Mouse (Mus musculus) embryo, embryonic 11 days (tissue): ENCODE data around the gene Aldh1a2.
A peak's percentile ranks its signal among the peaks of the same experiment; 100 is the strongest.

ENCODE experiments used
- DNase-seq: peaks from one replicate; pipeline ENCODE4 v3.0.0-alpha.2; 2015

Aldh1a2 gene

DNA sequence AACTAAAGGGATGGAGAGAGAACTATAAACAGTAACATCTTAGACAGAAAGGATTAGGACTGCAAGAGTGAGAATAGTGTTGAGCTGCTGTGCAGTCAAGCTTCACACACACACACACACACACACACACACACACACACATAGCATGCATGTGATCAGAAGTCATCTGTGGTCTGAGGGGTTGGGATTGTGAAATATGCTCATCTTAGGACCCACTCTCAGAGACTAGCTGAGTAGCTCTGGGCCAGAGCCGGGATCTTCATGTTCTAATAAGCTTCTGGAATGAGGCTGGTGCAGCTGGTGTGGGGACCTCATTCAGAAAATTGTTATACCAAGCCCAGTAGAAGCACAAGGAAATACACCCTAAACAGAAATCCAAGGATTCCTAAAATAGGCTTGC lies 75.1 kb downstream of the Aldh1a2 start:
- DNase-seq, result no peak

DNA sequence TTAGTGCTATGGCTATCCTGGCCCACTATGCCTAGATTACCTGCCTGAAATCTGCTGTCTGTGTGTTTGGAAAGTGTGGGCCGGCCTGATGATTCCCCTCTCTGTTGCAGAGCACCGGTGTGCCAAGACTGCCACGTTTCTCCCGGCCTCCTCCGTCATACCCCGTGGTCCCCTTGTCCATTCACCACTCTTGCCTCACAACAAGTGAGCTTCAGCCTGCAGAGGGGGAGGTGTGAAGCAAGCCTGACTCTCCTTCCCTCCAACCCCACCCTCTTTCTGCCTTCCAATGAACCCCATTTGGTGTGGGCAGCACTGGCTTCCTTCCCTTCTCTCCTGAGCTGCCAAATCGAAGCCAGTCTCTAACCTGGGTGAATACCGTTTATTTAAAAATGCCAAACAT lies 79.9 kb downstream of the Aldh1a2 start:
- DNase-seq, result no peak

GRCm38 (mm10) chr9:71303594-71303993 lies 88.0 kb downstream of the Aldh1a2 start:
- no peak for DNase-seq

DNA sequence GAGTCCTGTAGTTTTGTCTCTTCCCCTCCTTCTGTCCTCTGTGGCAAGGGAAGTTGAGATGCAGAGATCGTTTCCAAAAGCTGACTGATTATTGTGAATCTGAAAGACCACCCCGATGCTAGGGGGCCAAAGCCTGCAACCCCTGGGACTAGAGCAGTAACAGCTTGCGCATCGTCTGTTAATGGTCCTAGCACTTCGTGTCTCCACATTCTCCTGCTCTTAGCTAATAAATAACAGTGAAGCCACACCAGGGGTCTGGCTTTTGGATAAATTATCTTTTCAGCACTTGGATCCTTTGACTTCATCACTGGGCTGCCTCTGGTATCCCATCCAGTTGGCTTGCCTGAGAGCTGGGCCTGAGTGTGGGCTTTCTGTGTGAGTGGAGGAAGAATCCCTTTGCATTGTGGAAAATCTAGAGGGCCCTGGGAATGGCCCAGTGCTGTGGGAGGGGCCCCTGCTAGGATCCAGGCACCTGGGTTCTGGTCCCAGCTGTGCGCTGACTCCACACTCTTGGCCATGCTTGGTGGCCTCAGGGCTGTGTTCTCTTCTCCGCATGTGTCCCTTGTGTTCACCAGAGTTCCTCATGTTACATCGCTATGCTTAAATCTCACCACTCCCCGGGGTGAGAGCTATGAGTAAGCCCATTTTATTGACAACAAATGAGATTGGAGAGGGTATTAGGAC lies 91.7 kb downstream of the Aldh1a2 start:
- DNase-seq, result no peak

- DNase-seq, result no peak
Measured at GRCm38 (mm10) chr9:71315960-71316359, 100.4 kb downstream of the Aldh1a2 start.

DNA sequence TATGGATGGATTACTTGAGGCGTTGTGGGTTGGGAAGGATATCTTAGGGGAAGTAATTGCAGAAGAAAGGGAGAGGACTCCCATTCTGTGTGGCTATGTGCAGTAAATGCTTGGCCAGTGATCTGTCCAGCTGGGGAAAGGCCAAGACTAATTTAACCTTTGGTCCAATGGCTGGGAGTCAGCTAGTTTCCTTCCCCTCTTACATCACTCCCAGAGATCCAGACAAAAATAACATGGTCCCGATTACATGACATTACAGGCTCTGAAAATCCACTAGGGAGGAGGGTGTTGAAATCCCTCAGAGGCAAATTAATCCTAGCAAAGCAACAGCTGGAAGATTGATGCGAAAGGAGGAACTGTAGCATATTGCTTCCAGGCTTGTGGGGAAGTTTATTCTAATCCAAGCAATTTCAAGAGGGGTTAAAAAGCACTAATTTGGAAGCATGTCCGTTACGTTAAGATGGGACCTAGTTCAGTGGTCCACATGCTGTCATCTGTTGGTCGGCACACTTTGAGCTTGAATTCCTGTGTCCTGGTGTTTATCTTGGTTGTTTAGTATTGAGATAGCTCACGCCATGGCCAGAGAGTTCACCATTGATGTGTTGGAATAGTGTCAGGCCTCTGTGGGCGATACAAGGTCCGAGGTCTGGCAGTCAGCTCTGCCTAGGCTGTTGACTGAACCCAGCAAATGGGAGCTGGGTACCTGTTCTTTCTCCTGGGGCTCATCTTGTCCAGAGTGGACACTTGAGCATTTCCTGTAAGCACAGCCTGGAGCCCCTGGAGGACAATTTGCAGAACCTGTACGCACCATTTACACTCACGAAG lies 101.7 kb downstream of the Aldh1a2 start:
- DNase-seq, result no peak

DNA sequence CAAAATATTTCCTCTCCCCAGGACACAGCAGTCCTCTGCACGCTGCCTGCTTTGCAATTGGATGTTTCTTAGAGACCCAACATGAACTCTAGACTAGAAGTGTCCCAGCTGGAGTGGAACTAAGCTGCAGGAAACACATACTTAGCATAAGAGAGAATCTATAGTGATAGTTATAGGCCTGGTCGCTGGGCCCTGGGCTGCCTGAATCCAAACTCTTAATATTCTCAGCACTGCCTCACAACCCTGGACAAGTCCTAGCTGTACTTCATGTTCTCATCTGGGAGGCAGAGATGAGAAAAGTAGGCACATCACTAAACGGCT lies 102.3 kb downstream of the Aldh1a2 start:
- no peak for DNase-seq

DNA sequence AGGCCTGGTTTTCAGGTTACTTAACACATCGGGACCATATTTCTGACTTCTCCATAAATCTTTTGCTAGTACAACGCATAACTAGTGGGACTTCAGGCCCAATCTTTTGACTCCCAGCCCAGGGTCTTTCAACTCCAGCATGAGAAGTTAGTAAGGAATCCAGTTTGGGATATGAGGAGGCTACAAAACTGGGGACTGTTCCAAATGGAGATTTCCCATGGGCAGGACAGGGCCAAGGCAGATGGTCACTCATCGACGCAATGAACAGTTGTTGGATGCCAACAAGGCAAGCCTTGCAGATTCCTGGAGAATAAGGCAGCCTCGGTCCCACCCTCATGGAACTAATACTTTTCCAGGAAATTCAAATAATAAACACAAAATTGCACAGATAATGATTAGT lies 104.2 kb downstream of the Aldh1a2 start:
- DNase-seq, result no peak

GRCm38 (mm10) chr9:71320246-71321155 lies 104.9 kb downstream of the Aldh1a2 start:
- DNase-seq, result peak; percentile 54

GRCm38 (mm10) chr9:71321436-71321835 lies 105.8 kb downstream of the Aldh1a2 start:
- no peak for DNase-seq

GRCm38 (mm10) chr9:71321871-71322270 lies 106.3 kb downstream of the Aldh1a2 start:
- no peak for DNase-seq

GRCm38 (mm10) chr9:71323303-71323952 lies 107.8 kb downstream of the Aldh1a2 start:
- DNase-seq, result no peak

DNA sequence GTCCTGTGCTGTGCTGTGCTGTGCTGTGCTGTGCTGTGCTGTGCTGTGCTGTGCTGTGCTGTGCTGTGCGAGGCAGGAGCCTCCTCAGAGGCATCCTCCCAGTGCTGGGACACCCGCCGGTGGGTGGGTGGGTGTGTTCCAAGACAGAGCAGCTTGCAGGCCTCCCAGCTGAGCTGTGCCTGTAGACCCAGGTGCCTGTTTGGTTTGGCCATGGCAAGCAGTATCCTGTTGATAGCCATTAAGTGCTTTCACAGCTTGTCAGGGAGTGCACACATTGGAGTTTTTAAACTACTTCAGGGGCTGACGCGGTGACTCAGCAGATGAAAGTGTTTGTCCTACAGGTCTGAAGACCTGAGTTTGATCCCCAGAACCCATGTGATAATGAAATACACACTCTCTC lies 108.5 kb downstream of the Aldh1a2 start:
- no peak for DNase-seq

- DNase-seq, result peak; percentile 53
Measured at GRCm38 (mm10) chr9:71326261-71326660, 110.7 kb downstream of the Aldh1a2 start.

DNA sequence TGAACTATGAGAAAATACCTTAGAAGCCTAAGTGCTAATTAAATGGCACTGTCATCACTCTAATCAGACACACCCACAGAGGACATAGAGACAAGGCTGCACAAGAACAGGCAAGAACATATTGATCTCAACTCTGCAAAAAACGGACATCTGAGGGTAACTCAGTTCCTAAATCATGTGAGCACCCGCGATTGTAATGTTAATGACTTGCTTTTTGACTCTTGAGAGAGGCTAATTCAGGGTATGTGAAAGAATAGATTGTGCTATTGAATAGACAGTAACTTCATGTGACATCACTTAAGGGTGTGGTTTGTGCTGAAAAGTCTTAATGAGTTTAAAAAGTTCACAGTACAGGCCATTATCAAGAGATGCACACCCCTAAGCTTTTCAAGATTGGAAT lies 116.1 kb downstream of the Aldh1a2 start:
- DNase-seq, result no peak

DNA sequence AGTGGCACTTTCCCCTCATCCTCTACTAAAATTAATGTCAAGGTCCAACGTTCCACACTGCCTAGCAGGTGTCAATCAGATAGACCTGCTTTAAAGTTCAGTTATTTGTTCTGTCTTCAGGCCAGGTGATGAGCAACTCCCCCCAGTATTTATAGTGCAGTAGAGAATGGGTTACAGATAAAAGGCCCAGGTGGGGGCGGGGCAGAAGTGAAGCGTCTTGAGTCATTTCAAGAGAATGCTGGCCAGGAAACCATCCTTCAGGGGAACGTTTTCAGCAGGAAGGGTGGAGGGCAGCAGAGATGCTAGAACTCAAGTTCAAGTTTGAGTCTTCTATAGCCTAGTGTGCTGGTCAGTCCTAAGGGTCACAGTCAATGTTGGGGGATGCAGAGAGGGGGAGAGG lies 121.1 kb downstream of the Aldh1a2 start:
- no peak for DNase-seq

GRCm38 (mm10) chr9:71337425-71337824 lies 121.8 kb downstream of the Aldh1a2 start:
- DNase-seq, result peak; percentile 74

- DNase-seq, result no peak
Measured at GRCm38 (mm10) chr9:71340116-71340515, 124.5 kb downstream of the Aldh1a2 start.
